Mouse (Mus musculus): ENCODE data around the gene Cygb. TPM values are rescaled to one million over a fixed set of nuclear protein-coding genes. Genes with fewer than 3 reads are reported as not detected.
A peak's percentile ranks its signal among the peaks of the same experiment; 100 is the strongest.

Cygb gene
- polyA plus RNA-seq, 1 experiment from 2014 or later: 14.7 TPM

GRCm38 (mm10) chr11:116653234-116653633 is 879 bp downstream of the Cygb start, which contains the start of gene Prcd:
Gene Prcd, plus strand, starts transcription at chr11:116653534.
- ATAC-seq (no peak), DNase-seq (ENCODE audit: low spot score) (no peak)
- Histone ChIP-seq H3K9ac (ENCODE audit: low read length) (peak within 1 kb of the TSS; percentile 75), H3K9me3 (replicated peaks; ENCODE audit: control insufficient read depth, low read length) (no peaks in the 10 kb centered on the region), H3K27me3 (replicated peaks; ENCODE audit: control insufficient read depth, insufficient read depth, low read length) (peaks cover 18% of the 10 kb centered on the region), H3K4me1 (ENCODE audit: control insufficient read depth, insufficient read depth, low read length) (peaks cover 21% of the 10 kb centered on the region), H3K4me3 (ENCODE audit: low read depth, low read length) (peak within 1 kb of the TSS; percentile 49), H3K27ac (ENCODE audit: low read depth, low read length) (no peak within 1 kb of the TSS; the same call in 1 of the 2 replicates), H3K36me3 (ENCODE audit: control insufficient read depth, insufficient read depth, low read length) (no peaks in the 10 kb centered on the region), H3K4me2 (ENCODE audit: low read length) (peak within 1 kb of the TSS; percentile 92)
- 9% methylated on average over 10 of the region's 10 CpGs for WGBS

DNA sequence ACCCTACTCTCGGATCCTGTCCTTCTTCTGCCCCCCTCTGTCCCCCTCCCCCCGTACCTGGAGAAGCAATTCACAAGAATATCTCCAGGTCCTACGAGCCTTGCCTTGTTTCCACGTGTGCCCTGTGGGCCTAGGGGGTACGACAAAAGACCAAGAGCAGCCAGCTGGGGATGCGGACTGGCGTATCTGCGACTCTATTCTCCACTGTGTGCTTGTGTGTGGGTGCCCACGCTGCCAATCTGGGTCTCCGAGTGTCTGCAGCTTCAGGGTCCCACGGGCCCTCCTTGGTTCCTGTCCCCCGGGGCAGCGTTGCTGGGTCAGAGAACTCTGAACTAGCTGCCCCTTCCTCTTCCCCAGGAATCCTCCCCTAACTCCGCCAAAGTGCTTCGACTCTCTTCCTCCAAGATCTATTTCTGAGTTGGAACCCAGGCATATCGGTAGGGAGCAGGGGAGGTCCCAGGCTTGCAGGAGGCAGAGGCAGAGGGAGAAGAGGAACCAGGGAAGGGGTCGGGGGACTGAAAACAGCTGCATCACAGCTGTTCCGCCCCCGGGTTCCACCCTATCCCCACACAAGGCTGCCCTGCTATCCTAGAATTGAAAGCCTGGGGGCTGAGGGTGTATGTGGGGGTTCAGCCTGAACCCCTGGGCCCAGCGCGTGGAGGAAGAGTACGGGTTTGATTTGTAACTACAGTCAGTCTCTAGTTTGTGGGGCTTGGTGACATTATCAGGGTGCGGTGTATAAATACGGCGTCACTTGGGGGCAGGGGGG is 1.6 kb downstream of the Cygb start:
- Histone ChIP-seq H3K9me3 (replicated peaks; ENCODE audit: control insufficient read depth, low read length) (no peaks in the 10 kb centered on the region), H3K27me3 (replicated peaks; ENCODE audit: control insufficient read depth, insufficient read depth, low read length) (peaks cover 18% of the 10 kb centered on the region), H3K4me3 (ENCODE audit: low read depth, low read length) (peak overlapping the region; percentile 49; the same call in 1 of the 2 replicates), H3K36me3 (ENCODE audit: control insufficient read depth, insufficient read depth, low read length) (no peaks in the 10 kb centered on the region), H3K4me1 (ENCODE audit: control insufficient read depth, insufficient read depth, low read length) (peaks cover 19% of the 10 kb centered on the region), H3K9ac (ENCODE audit: low read length) (no peak overlapping the region), H3K4me2 (ENCODE audit: low read length) (peak overlapping the region; percentile 92), H3K27ac (ENCODE audit: low read depth, low read length) (no peak overlapping the region)
- WGBS: 66% methylated on average over 25 of the region's 25 CpGs
- DNase-seq (ENCODE audit: low spot score) (no peak), ATAC-seq (no peak)

- WGBS: 80% methylated on average over 8 of the region's 8 CpGs
- no peak overlapping the region for H3K9ac ChIP-seq (ENCODE audit: low read length)
- H3K36me3 ChIP-seq (ENCODE audit: control insufficient read depth, insufficient read depth, low read length): no peaks in the 10 kb centered on the region
- no peaks in the 10 kb centered on the region for H3K9me3 ChIP-seq (replicated peaks; ENCODE audit: control insufficient read depth, low read length)
- H3K4me3 ChIP-seq (ENCODE audit: low read depth, low read length): no peak overlapping the region
- ATAC-seq (no peak), DNase-seq (ENCODE audit: low spot score) (no peak)
- H3K27me3 ChIP-seq (replicated peaks; ENCODE audit: control insufficient read depth, insufficient read depth, low read length): peaks cover 18% of the 10 kb centered on the region
- H3K4me1 ChIP-seq (ENCODE audit: control insufficient read depth, insufficient read depth, low read length): peaks cover 9% of the 10 kb centered on the region
- H3K4me2 ChIP-seq (ENCODE audit: low read length): no peak overlapping the region
- no peak overlapping the region; the same call in 1 of the 2 replicates for H3K27ac ChIP-seq (ENCODE audit: low read depth, low read length)
These were observed 2.8 kb downstream of the Cygb start for GRCm38 (mm10) chr11:116651339-116651738.

GRCm38 (mm10) chr11:116650811-116651210 is 3.3 kb downstream of the Cygb start:
- Histone ChIP-seq H3K9ac (ENCODE audit: low read length) (no peak overlapping the region), H3K36me3 (ENCODE audit: control insufficient read depth, insufficient read depth, low read length) (no peaks in the 10 kb centered on the region), H3K4me2 (ENCODE audit: low read length) (no peak overlapping the region), H3K27me3 (replicated peaks; ENCODE audit: control insufficient read depth, insufficient read depth, low read length) (peaks cover 18% of the 10 kb centered on the region), H3K27ac (ENCODE audit: low read depth, low read length) (no peak overlapping the region), H3K4me1 (ENCODE audit: control insufficient read depth, insufficient read depth, low read length) (peaks cover 7% of the 10 kb centered on the region; the same call in 1 of the 2 replicates), H3K9me3 (replicated peaks; ENCODE audit: control insufficient read depth, low read length) (no peaks in the 10 kb centered on the region), H3K4me3 (ENCODE audit: low read depth, low read length) (no peak overlapping the region)
- no peak for DNase-seq (ENCODE audit: low spot score)
- no peak for ATAC-seq
- WGBS: 85% methylated on average over 8 of the region's 8 CpGs

DNA sequence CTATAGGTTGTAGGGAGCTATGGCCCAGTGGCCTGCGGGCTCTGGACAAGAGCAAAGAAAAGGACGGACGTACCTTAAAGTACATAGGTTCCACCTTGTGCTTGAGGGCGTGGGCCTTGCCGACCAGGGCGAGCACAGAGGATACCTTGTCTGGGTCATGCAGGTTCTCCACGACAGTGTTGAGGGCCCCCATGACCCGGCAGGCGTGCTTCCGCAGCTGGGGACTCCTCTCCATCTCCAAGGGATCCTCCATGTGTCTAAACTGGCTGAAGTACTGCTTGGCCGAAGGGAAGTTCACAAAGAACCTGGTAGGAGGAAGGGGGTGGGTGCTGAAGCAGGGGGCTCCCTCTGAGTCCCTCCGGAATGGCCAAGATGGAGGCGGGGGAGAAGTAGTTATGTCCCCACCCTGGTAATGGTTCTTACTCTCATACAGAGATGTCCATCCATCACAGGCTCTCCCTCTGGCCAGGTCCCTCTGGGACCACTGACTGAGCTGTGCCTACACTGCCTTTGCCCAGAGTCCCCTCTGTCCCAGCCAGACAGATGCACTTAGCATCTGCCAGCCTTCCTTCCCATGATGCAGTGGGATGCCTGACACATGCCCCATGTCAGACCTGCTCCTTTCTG is 4.3 kb downstream of the Cygb start:
- H3K4me2 ChIP-seq (ENCODE audit: low read length): no peak overlapping the region
- peaks cover 17% of the 10 kb centered on the region for H3K27me3 ChIP-seq (replicated peaks; ENCODE audit: control insufficient read depth, insufficient read depth, low read length)
- ATAC-seq: no peak
- H3K9me3 ChIP-seq (replicated peaks; ENCODE audit: control insufficient read depth, low read length): no peaks in the 10 kb centered on the region
- DNase-seq (ENCODE audit: low spot score): no peak
- no peaks in the 10 kb centered on the region for H3K36me3 ChIP-seq (ENCODE audit: control insufficient read depth, insufficient read depth, low read length)
- WGBS: 89% methylated on average over 13 of the region's 13 CpGs
- H3K4me3 ChIP-seq (ENCODE audit: low read depth, low read length): no peak overlapping the region
- H3K27ac ChIP-seq (ENCODE audit: low read depth, low read length): no peak overlapping the region
- peaks cover 7% of the 10 kb centered on the region; the same call in 1 of the 2 replicates for H3K4me1 ChIP-seq (ENCODE audit: control insufficient read depth, insufficient read depth, low read length)
- no peak overlapping the region for H3K9ac ChIP-seq (ENCODE audit: low read length)

GRCm38 (mm10) chr11:116648976-116649375 is 5.1 kb downstream of the Cygb start:
- ATAC-seq (no peak), DNase-seq (ENCODE audit: low spot score) (no peak)
- no peak overlapping the region for H3K4me3 ChIP-seq (ENCODE audit: low read depth, low read length)
- no peaks in the 10 kb centered on the region for H3K36me3 ChIP-seq (ENCODE audit: control insufficient read depth, insufficient read depth, low read length)
- H3K4me1 ChIP-seq (ENCODE audit: control insufficient read depth, insufficient read depth, low read length): peaks cover 5% of the 10 kb centered on the region; the same call in 1 of the 2 replicates
- no peaks in the 10 kb centered on the region for H3K9me3 ChIP-seq (replicated peaks; ENCODE audit: control insufficient read depth, low read length)
- H3K27ac ChIP-seq (ENCODE audit: low read depth, low read length): no peak overlapping the region
- 79% methylated on average over 10 of the region's 10 CpGs for WGBS
- H3K27me3 ChIP-seq (replicated peaks; ENCODE audit: control insufficient read depth, insufficient read depth, low read length): peaks cover 9% of the 10 kb centered on the region; the same call in 1 of the 2 replicates
- H3K4me2 ChIP-seq (ENCODE audit: low read length): no peak overlapping the region
- no peak overlapping the region for H3K9ac ChIP-seq (ENCODE audit: low read length)

- 67% methylated on average over 18 of the region's 18 CpGs for WGBS
- DNase-seq (ENCODE audit: low spot score) (no peak), ATAC-seq (no peak)
These were observed 5.7 kb downstream of the Cygb start for GRCm38 (mm10) chr11:116648213-116648921.

GRCm38 (mm10) chr11:116647340-116647991 is 6.6 kb downstream of the Cygb start:
- H3K4me2 ChIP-seq (ENCODE audit: low read length): no peak overlapping the region
- H3K4me3 ChIP-seq (ENCODE audit: low read depth, low read length): no peak overlapping the region
- no peaks in the 10 kb centered on the region for H3K36me3 ChIP-seq (ENCODE audit: control insufficient read depth, insufficient read depth, low read length)
- H3K27ac ChIP-seq (ENCODE audit: low read depth, low read length): no peak overlapping the region
- H3K9me3 ChIP-seq (replicated peaks; ENCODE audit: control insufficient read depth, low read length): no peaks in the 10 kb centered on the region
- peaks cover 9% of the 10 kb centered on the region; the same call in 1 of the 2 replicates for H3K4me1 ChIP-seq (ENCODE audit: control insufficient read depth, insufficient read depth, low read length)
- H3K27me3 ChIP-seq (replicated peaks; ENCODE audit: control insufficient read depth, insufficient read depth, low read length): peaks cover 3% of the 10 kb centered on the region; the same call in 1 of the 2 replicates
- ATAC-seq (no peak), DNase-seq (ENCODE audit: low spot score) (no peak)
- WGBS: 65% methylated on average over 10 of the region's 11 CpGs
- H3K9ac ChIP-seq (ENCODE audit: low read length): no peak overlapping the region

More at GRCm38 (mm10) chr11:116648213-116648921, 5.7 kb downstream of the Cygb start:
- Histone ChIP-seq H3K4me1 (ENCODE audit: control insufficient read depth, insufficient read depth, low read length) (peaks cover 11% of the 10 kb centered on the region; the same call in 1 of the 2 replicates), H3K27me3 (replicated peaks; ENCODE audit: control insufficient read depth, insufficient read depth, low read length) (peaks cover 8% of the 10 kb centered on the region; the same call in 1 of the 2 replicates), H3K36me3 (ENCODE audit: control insufficient read depth, insufficient read depth, low read length) (no peaks in the 10 kb centered on the region), H3K9ac (ENCODE audit: low read length) (no peak overlapping the region), H3K4me3 (ENCODE audit: low read depth, low read length) (no peak overlapping the region), H3K9me3 (replicated peaks; ENCODE audit: control insufficient read depth, low read length) (no peaks in the 10 kb centered on the region), H3K4me2 (ENCODE audit: low read length) (no peak overlapping the region), H3K27ac (ENCODE audit: low read depth, low read length) (no peak overlapping the region)
